Mouse (Mus musculus): ENCODE measurements around the gene Gopc. TPM values are rescaled to one million over a fixed set of nuclear protein-coding genes. Genes with fewer than 3 reads are reported as not detected.

Gopc gene
- 16.1 and 18.4 TPM in 2 replicates for polyA plus RNA-seq (2016; fragmentation: Nextera tagmentation; extraction: Ambion mirVana)

DNA sequence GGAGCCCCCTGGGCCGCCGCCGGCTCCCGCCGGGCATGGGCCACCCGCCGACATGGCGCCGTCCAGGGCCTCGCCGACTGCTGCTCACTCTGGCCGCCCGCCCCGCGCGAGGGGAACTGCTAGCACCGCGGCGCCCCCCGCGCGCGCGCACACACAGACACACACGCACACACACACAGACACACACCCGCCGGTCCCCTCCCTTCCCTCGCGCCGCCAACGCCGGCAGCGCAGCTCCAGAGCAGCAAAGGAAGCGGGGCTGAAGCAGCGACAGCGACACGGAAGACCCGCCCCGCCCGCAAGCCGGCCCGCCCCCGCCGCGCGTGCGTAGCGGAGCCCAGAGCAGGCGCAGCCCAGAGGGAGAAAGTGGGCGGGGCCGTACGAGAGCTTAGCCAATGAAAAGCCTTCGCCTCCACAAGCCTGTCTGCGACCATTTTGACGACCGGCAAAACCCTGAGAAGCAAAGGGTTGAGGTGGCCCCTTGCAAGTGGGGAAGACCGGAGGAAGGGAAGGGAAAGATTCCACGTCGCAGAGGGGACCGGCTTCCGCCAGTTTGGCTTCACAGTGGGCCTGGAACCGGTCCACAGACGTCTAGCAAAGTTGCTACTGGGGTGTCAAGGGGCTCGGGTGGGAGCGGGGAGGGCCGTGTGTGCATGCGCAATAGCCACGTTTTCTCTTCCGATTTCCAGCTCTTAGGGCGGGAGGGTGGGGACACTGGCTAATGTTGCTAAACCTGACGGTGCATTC, at the start of gene Gopc:
Gopc (minus strand) TSS at position 280 of the 747 bp plus-strand sequence.
- Histone ChIP-seq H3K4me3 (peak within 1 kb of the TSS; percentile 88), H3K36me3 (no peaks in the 10 kb centered on the region), H3K4me1 (peaks cover 29% of the 10 kb centered on the region), H3K27me3 (ENCODE audit: low read depth, poor library complexity, severe bottlenecking) (no peaks in the 10 kb centered on the region), H3K27ac (replicated peaks) (peak within 1 kb of the TSS; percentile 95), H3K9me3 (replicated peaks) (no peaks in the 10 kb centered on the region)
- WGBS = under 1% methylated on average over 62 of the region's 71 CpGs
- DNase-seq (ENCODE audit: low spot score) = peak; percentile 96

DNA sequence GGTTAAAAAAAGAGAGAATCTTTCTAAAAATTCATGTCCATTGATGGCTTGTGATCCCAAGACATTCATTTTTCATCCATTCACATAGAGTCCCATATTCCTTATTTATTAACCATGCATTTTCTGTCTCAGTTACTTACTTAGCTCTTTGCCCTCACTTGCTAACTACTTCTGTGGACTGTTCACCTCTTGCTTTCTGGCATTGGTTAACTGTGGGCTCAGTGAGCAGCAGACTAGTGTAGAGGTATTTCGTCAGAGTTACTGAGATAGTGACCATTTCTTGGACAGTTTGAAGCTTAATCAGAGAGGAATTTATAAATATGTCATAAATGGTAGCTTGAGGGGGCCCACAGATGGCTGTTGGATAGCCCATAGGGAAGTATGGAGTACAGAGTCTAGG, 49.0 kb upstream of the Gopc start:
- Histone ChIP-seq H3K27me3 (ENCODE audit: low read depth, poor library complexity, severe bottlenecking) (no peaks in the 10 kb centered on the region), H3K4me1 (peaks cover 10% of the 10 kb centered on the region), H3K36me3 (peaks cover 66% of the 10 kb centered on the region), H3K4me3 (no peak overlapping the region), H3K27ac (replicated peaks) (no peak overlapping the region), H3K9me3 (replicated peaks) (no peaks in the 10 kb centered on the region)
- WGBS = 90% methylated on average over 1 of the region's 1 CpGs
- no peak for DNase-seq (ENCODE audit: low spot score)

DNA sequence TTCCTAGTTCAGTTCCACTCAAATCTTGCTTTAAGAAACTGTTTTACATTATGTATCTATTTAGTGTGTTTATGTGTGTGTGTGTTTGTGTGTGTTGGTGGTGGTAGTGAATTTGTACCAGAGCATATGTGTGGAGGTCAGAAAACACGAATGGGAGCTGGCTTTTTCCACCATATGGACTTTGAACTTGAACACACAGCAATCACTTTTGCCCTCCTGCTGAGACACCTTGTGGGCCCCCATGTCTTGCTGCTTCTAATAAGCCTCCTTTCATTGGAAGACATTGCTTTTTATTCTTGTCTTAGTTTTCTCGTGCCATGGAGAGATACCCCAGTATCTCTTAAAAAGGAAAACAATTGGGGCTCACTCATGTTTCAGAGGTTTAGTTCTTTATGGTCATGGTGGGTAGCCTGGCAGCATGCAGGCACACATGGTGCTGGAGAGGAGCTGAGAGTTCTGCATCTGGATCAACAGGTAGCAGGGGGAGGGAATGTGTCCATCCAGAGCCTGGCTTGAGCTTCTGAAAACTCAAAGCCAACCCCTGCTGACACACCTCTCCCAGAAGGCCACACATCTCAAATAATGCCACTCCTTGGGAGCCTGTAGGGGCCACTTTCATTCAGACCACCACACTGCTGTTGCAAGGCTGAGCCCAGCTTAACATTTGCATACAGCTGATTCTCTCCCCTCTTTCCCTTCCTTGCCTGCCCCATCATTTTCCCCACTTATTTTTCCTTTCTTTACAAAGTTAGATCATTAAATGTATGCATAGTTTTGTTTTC, 45.9 kb upstream of the Gopc start:
- DNase-seq (ENCODE audit: low spot score) = no peak

DNA sequence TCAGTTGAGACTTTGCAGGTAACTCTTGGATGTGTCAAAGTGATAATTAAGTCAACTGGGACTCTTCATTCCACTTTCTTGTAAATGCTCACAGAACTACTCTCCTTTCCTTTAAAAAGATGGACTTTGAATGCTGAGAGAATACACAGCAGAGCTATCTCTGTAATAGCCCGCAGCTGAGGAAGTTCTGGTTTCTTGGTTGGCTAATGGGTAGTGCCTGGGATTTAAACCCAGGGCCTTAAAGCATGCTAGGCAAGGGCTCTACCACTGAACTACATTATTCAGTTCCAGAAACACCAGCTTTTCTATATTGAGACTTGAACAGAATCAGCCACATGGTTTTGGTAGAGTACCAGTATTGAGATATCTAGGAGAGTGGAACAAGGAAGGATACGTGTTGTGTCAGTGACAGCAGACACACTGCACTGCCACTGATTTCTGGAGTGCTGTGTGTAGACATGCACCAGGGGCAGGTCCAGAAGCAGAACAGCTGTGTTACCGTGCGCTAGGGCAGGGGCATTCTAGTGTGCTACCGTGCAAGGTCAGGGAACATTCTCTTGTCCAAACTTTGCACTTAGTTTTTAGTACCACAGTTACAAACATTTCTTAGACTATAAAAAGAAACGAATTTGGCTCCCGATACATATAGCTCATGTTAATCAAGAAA, 44.5 kb upstream of the Gopc start:
- no peak for DNase-seq (ENCODE audit: low spot score)
- no peak overlapping the region for H3K27ac ChIP-seq (replicated peaks)
- peaks cover 28% of the 10 kb centered on the region for H3K36me3 ChIP-seq
- no peaks in the 10 kb centered on the region for H3K9me3 ChIP-seq (replicated peaks)
- 91% methylated on average over 7 of the region's 7 CpGs for WGBS
- peaks cover 10% of the 10 kb centered on the region for H3K4me1 ChIP-seq
- no peak overlapping the region for H3K4me3 ChIP-seq
- H3K27me3 ChIP-seq (ENCODE audit: low read depth, poor library complexity, severe bottlenecking) = no peaks in the 10 kb centered on the region

More for the DNA sequence above, 45.9 kb upstream of the Gopc start:
- Histone ChIP-seq H3K4me3 (no peak overlapping the region), H3K27ac (replicated peaks) (no peak overlapping the region; the same call in 1 of the 2 replicates), H3K27me3 (ENCODE audit: low read depth, poor library complexity, severe bottlenecking) (no peaks in the 10 kb centered on the region), H3K9me3 (replicated peaks) (no peaks in the 10 kb centered on the region), H3K4me1 (peaks cover 10% of the 10 kb centered on the region), H3K36me3 (peaks cover 42% of the 10 kb centered on the region)
- 45% methylated on average over 2 of the region's 2 CpGs for WGBS

DNA sequence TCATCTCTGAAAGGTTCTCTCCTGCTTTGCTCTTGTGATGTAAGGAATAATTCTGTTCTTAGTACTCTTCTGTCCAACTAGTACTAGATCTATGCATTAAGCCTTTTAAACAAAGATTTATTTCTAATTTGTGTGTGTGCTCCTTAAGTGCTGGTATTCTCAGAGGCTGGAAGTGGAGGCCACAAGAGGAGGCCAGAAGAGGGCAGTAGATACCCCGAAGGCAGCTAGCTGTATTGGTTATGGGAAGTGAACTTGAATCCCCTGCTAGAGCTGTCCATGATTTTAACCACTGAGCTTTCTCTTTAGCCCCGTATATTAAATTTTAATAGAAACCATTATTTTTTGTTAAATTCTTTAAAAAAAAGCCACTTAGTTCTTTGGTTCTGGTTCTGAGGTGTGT, 41.2 kb upstream of the Gopc start:
- no peak for DNase-seq (ENCODE audit: low spot score)
- 84% methylated on average over 2 of the region's 2 CpGs for WGBS
- no peak overlapping the region for H3K27ac ChIP-seq (replicated peaks)
- no peaks in the 10 kb centered on the region for H3K27me3 ChIP-seq (ENCODE audit: low read depth, poor library complexity, severe bottlenecking)
- H3K4me3 ChIP-seq = no peak overlapping the region
- peaks cover 22% of the 10 kb centered on the region for H3K4me1 ChIP-seq
- H3K36me3 ChIP-seq = peaks cover 10% of the 10 kb centered on the region; the same call in 1 of the 2 replicates
- no peaks in the 10 kb centered on the region for H3K9me3 ChIP-seq (replicated peaks)

DNA sequence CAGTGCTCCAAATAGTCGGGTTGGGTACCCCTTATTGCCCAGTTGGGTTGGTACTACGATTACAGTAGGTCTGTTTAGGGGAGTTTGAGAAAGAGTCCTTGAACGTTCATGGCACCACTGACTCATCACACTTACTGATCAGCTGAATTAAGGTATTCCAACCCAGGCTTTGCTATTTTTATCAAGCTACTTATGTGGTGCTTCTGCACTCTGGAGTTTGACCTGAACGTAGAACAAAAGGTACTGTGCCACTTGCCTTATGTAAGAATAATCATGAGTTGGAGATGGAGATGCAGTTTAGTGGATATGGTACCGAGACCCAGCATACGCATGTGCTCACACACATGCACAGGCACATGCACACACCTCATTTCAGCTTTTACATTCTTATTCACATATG, 39.8 kb upstream of the Gopc start:
- Histone ChIP-seq H3K27ac (replicated peaks) (no peak overlapping the region), H3K9me3 (replicated peaks) (no peaks in the 10 kb centered on the region), H3K4me3 (no peak overlapping the region), H3K36me3 (peaks cover 10% of the 10 kb centered on the region; the same call in 1 of the 2 replicates), H3K27me3 (ENCODE audit: low read depth, poor library complexity, severe bottlenecking) (no peaks in the 10 kb centered on the region), H3K4me1 (peaks cover 16% of the 10 kb centered on the region)
- 94% methylated on average over 6 of the region's 6 CpGs for WGBS
- no peak for DNase-seq (ENCODE audit: low spot score)

DNA sequence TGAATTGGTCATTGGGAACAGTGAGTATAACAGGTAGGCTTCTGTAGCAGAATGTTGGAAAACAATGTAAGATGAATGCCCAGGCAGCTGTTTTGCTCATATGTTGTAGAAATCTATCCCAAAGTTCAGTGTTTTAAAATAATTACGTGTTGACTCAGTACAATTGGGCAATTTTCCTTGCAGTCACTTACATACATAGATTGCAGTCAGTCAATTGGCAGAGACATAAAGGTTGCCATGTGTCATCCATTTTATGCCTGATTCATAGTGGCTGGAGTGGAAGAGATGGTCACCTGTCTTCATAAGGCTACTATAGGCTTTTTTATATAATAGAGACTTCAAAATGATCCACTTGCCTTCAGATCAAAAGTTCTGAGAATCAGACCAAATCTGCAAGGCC, 38.6 kb upstream of the Gopc start:
- WGBS = 95% methylated on average over 1 of the region's 1 CpGs
- peaks cover 10% of the 10 kb centered on the region; the same call in 1 of the 2 replicates for H3K36me3 ChIP-seq
- H3K9me3 ChIP-seq (replicated peaks) = no peaks in the 10 kb centered on the region
- H3K27me3 ChIP-seq (ENCODE audit: low read depth, poor library complexity, severe bottlenecking) = no peaks in the 10 kb centered on the region
- no peak overlapping the region for H3K4me3 ChIP-seq
- no peak for DNase-seq (ENCODE audit: low spot score)
- no peak overlapping the region for H3K27ac ChIP-seq (replicated peaks)
- peaks cover 18% of the 10 kb centered on the region for H3K4me1 ChIP-seq

DNA sequence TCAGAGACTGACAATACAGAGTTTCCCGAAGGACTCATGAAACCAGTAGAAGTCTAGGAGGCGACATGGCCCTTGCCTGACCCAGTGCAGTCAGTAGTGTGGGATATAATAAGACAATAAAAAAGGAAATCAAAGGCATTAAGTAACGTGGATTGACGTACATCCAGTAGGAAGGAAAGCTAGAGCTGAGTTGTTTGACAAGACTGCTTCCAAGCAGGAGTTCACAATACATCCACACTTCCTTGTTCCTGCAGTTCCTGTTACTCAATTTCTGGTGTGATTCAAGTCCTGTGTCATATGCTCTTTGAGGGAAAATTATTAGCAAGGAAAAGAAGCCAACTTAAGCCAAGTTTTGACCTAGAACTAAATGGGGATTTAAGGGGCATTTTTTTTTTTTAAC, 37.5 kb upstream of the Gopc start:
- peaks cover 18% of the 10 kb centered on the region for H3K4me1 ChIP-seq
- H3K9me3 ChIP-seq (replicated peaks) = no peaks in the 10 kb centered on the region
- no peak for DNase-seq (ENCODE audit: low spot score)
- peak overlapping the region; percentile 97; the same call in 1 of the 2 replicates for H3K4me3 ChIP-seq
- no peaks in the 10 kb centered on the region for H3K27me3 ChIP-seq (ENCODE audit: low read depth, poor library complexity, severe bottlenecking)
- WGBS = 84% methylated on average over 4 of the region's 4 CpGs
- no peak overlapping the region for H3K27ac ChIP-seq (replicated peaks)
- H3K36me3 ChIP-seq = peaks cover 3% of the 10 kb centered on the region; the same call in 1 of the 2 replicates

DNA sequence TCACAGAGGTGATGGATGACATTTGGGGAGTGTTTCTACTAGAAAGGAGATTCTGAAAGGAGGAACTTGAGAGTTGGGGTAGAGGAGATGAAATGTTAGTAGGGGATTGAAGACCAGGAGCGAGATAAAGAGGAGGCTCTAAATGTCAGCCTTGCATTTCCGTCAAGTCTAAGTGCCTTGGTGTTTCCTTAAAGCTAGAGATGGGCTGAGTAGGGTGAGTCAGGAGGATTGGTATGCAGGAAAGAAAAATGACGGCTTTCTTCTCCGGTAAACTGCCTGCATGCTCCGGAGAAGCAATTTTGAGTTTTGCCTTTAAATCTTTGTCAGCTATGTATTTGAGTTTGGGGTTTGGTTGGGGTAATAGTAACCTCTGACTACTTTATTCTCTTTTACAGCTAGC, 37.0 kb upstream of the Gopc start:
- Histone ChIP-seq H3K4me1 (peaks cover 18% of the 10 kb centered on the region), H3K36me3 (peaks cover 3% of the 10 kb centered on the region; the same call in 1 of the 2 replicates), H3K4me3 (peak overlapping the region; percentile 97), H3K27ac (replicated peaks) (no peak overlapping the region), H3K9me3 (replicated peaks) (no peaks in the 10 kb centered on the region), H3K27me3 (ENCODE audit: low read depth, poor library complexity, severe bottlenecking) (no peaks in the 10 kb centered on the region)
- WGBS = 73% methylated on average over 5 of the region's 5 CpGs
- no peak for DNase-seq (ENCODE audit: low spot score)

DNA sequence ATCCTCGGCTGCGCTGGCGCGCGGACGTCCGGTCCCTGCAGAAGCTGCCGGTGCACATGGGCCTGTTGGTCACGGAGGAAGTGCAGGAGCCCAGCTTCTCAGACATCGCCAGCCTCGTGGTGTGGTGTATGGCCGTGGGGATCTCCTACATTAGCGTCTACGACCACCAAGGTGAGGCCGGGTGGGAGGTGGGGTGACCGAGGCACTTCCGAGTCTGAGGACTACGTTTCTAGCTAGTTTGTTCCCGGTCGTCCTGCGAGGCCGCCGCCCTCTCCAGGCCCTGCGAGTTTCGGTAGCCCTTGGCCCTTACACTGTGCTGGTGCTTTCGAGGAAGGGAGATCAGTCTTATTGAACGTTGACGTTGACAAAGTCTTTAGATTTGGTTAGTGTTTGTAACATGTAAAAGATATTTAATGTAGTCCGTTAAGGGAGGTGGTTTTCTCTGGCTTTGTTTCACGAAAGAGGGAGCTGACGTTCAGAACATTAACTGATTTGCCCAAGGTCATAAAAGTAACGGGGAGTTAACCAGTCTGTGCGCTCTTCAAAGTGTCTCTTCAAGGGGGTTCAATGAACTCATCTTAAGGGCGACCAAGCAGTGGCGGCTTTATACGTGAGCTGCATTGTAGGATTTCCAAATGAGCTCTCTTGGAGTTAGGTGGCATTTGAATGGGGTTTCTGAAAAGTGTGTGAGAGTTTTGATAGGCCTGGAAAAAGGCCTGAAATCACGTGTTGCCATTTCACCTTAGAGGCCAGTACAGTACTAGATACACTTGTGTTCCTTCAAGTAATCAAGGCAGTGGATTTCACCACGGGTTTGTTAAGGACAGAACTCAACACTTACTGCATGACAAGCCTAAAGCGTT, 36.3 kb upstream of the Gopc start:
- peaks cover 18% of the 10 kb centered on the region for H3K4me1 ChIP-seq
- H3K9me3 ChIP-seq (replicated peaks) = no peaks in the 10 kb centered on the region
- H3K4me3 ChIP-seq = peak overlapping the region; percentile 97
- peak; percentile 27 for DNase-seq (ENCODE audit: low spot score)
- H3K27ac ChIP-seq (replicated peaks) = peak overlapping the region; percentile 90
- no peaks in the 10 kb centered on the region for H3K27me3 ChIP-seq (ENCODE audit: low read depth, poor library complexity, severe bottlenecking)
- 3% methylated on average over 39 of the region's 39 CpGs for whole genome bisulfite sequencing
- peaks cover 3% of the 10 kb centered on the region; the same call in 1 of the 2 replicates for H3K36me3 ChIP-seq

DNA sequence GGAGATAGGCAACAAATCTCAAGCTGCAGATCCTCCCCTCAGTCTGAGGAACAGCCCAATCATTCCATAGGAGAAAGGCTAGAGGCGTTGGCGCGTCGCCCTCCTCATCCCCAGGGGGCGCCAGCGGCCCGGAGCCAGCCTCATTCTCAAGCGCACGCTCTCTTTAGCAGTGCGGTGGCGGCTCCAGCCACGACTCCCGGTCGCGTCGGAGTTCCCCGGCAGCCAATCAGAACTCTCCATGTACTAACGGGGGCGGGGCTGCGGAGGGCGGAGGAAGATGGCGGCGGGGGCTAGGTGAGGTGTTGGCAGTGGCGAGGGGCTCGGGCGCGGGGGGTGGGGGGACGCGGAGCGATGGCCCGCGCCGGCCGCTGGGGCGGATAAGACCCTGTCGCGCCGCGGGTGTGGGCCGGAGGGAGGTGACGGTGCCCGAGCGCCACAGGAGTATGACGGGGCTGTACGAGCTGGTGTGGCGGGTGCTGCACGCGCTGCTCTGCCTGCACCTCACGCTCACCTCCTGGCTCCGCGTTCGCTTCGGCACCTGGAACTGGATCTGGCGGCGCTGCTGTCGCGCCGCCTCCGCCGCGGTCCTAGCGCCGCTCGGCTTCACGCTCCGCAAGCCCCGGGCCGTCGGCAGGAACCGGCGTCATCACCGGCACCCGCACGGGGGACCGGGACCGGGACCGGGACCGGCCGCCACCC, 35.5 kb upstream of the Gopc start, which contains the start of gene Nus1:
Nus1 (plus strand) TSS at position 249 of the 699 bp plus-strand sequence.
- H3K27me3 ChIP-seq (ENCODE audit: low read depth, poor library complexity, severe bottlenecking) = no peaks in the 10 kb centered on the region
- WGBS = under 1% methylated on average over 79 of the region's 79 CpGs
- no peaks in the 10 kb centered on the region for H3K9me3 ChIP-seq (replicated peaks)
- peaks cover 18% of the 10 kb centered on the region for H3K4me1 ChIP-seq
- H3K27ac ChIP-seq (replicated peaks) = peak within 1 kb of the TSS; percentile 90
- DNase-seq (ENCODE audit: low spot score) = peak; percentile 98
- peak within 1 kb of the TSS; percentile 97 for H3K4me3 ChIP-seq
- H3K36me3 ChIP-seq = peaks cover 3% of the 10 kb centered on the region; the same call in 1 of the 2 replicates
